Mouse (Mus musculus): Measurements from ENCODE around the gene Tspan31. TPM values are rescaled to one million over a fixed set of nuclear protein-coding genes. Genes with fewer than 3 reads are reported as not detected.
"Not testable (repeated sequence)": the region's sequence is repeated elsewhere in the genome, so short reads cannot be mapped to it uniquely, and the experiment has no call there.

Gene Tspan31
- polyA plus RNA-seq, 1 experiment from 2014 or later = 116 TPM

GRCm38 (mm10) chr10:127075651-127076050 is 5.6 kb upstream of the Tspan31 start:
- in situ Hi-C loops (cut with MboI; ENCODE audit: low pct_unique_long_range_greater_than_20kb) = no loop called here

GRCm38 (mm10) chr10:127075080-127075479 is 5.0 kb upstream of the Tspan31 start, which contains the start of gene Agap2:
Gene Agap2, plus strand, starts transcription at chr10:127075284.
- peaks cover 6% of the 10 kb centered on the region for H3K27me3 ChIP-seq
- DNase-seq (ENCODE audit: low read depth, low spot score) = no peak
- POLR2A ChIA-PET = interaction anchor here (1.5 kb wide), 1 partner anchor 12 kb away, joined by 3 read pairs; the partner anchor contains the start of gene Cdk4

More at GRCm38 (mm10) chr10:127075651-127076050, 5.6 kb upstream of the Tspan31 start:
- TF ChIP-seq CTCF (IDR thresholded peaks at IDR 0.05) = no peak
- ChIA-PET CTCF (interaction anchor here (1.2 kb wide), 1 partner anchor 17 kb away, joined by 3 read pairs; no protein-coding TSS in a partner anchor), POLR2A (no interaction called here)
- ATAC-seq (no peak), DNase-seq (ENCODE audit: low read depth, low spot score) (no peak)
- H3K27me3 ChIP-seq = peaks cover 12% of the 10 kb centered on the region

GRCm38 (mm10) chr10:127073981-127074380 is 3.9 kb upstream of the Tspan31 start:
- no peak for DNase-seq (ENCODE audit: low read depth, low spot score)
- TF ChIP-seq CTCF (IDR thresholded peaks at IDR 0.05) = no peak
- in situ Hi-C loops (cut with MboI; ENCODE audit: low pct_unique_long_range_greater_than_20kb) = loop anchor here (25.0 kb wide), 1 partner anchor 588 kb away; the partner anchor contains the start of genes Nab2 and Nemp1
- ChIA-PET CTCF (interaction anchor here (0.9 kb wide), 1 partner anchor 11 kb away, joined by 3 read pairs; the partner anchor contains the start of gene Cdk4), POLR2A (interaction anchor here (1.5 kb wide), 1 partner anchor 11 kb away, joined by 3 read pairs; the partner anchor contains the start of gene Cdk4)
- H3K27me3 ChIP-seq = no peaks in the 10 kb centered on the region
- ATAC-seq = no peak

More at GRCm38 (mm10) chr10:127075080-127075479, 5.0 kb upstream of the Tspan31 start, which contains the start of gene Agap2:
- CTCF ChIA-PET = no interaction called here
- TF ChIP-seq CTCF (IDR thresholded peaks at IDR 0.05) = no peak
- in situ Hi-C loops (cut with MboI; ENCODE audit: low pct_unique_long_range_greater_than_20kb) = no loop called here
- ATAC-seq = no peak

GRCm38 (mm10) chr10:127072969-127073368 is 2.9 kb upstream of the Tspan31 start:
- POLR2A ChIA-PET; ATAC-seq; DNase-seq (ENCODE audit: low read depth, low spot score); H3K27me3 ChIP-seq: not testable (repeated sequence)
- in situ Hi-C loops (cut with MboI; ENCODE audit: low pct_unique_long_range_greater_than_20kb) = loop anchor here (25.0 kb wide), 1 partner anchor 589 kb away; the partner anchor contains the start of genes Nab2 and Nemp1
- CTCF ChIA-PET = interaction anchor here (0.9 kb wide), 1 partner anchor 10 kb away, joined by 3 read pairs; the partner anchor contains the start of gene Cdk4

GRCm38 (mm10) chr10:127072270-127072669 is 2.2 kb upstream of the Tspan31 start:
- not testable (repeated sequence) for ATAC-seq

GRCm38 (mm10) chr10:127071203-127071602 is 1.1 kb upstream of the Tspan31 start:
- DNase-seq (ENCODE audit: low read depth, low spot score) = no peak
- no peak for ATAC-seq
- POLR2A ChIA-PET = no interaction called here
- CTCF ChIA-PET = interaction anchor here (1.1 to 1.2 kb wide), 2 partner anchors 12 to 13 kb away, joined by 3 read pairs; no protein-coding TSS in a partner anchor
- no peaks in the 10 kb centered on the region for H3K27me3 ChIP-seq
- in situ Hi-C loops (cut with MboI; ENCODE audit: low pct_unique_long_range_greater_than_20kb) = loop anchor here (25.0 kb wide), 1 partner anchor 591 kb away; the partner anchor contains the start of genes Nab2 and Nemp1
- no peak for TF ChIP-seq CTCF (IDR thresholded peaks at IDR 0.05)

More at GRCm38 (mm10) chr10:127072270-127072669, 2.2 kb upstream of the Tspan31 start:
- H3K27me3 ChIP-seq; POLR2A ChIA-PET; CTCF ChIA-PET; DNase-seq (ENCODE audit: low read depth, low spot score): not testable (repeated sequence)
- in situ Hi-C loops (cut with MboI; ENCODE audit: low pct_unique_long_range_greater_than_20kb) = loop anchor here (25.0 kb wide), 1 partner anchor 590 kb away; the partner anchor contains the start of genes Nab2 and Nemp1

GRCm38 (mm10) chr10:127069281-127070189 is 529 bp downstream of the Tspan31 start:
- in situ Hi-C loops (cut with MboI; ENCODE audit: low pct_unique_long_range_greater_than_20kb) = loop anchor here (25.0 kb wide), 1 partner anchor 593 kb away; the partner anchor contains the start of genes Nab2 and Nemp1
- DNase-seq (ENCODE audit: low read depth, low spot score) (no peak), ATAC-seq (peak; percentile 28)
- ChIA-PET CTCF (interaction anchor here (0.6 to 1.7 kb wide), 2 partner anchors 14 to 23 kb away, joined by 3 to 4 read pairs; no protein-coding TSS in a partner anchor), POLR2A (interaction anchor here (1.5 kb wide), 1 partner anchor 28 kb away, joined by 4 read pairs; the partner anchor contains the start of genes Eef1akmt3 and Mettl1)
- H3K27me3 ChIP-seq = no peaks in the 10 kb centered on the region
- TF ChIP-seq CTCF (IDR thresholded peaks at IDR 0.05) = no peak

GRCm38 (mm10) chr10:127068360-127069038 is 1.6 kb downstream of the Tspan31 start:
- no peak for ATAC-seq
- no peak for DNase-seq (ENCODE audit: low read depth, low spot score)
- H3K27me3 ChIP-seq = no peaks in the 10 kb centered on the region
- ChIA-PET CTCF (interaction anchor here (1.3 to 1.7 kb wide), 2 partner anchors 10 to 15 kb away, joined by 4 read pairs; no protein-coding TSS in a partner anchor), POLR2A (no interaction called here)
- TF ChIP-seq CTCF (IDR thresholded peaks at IDR 0.05) = no peak
- in situ Hi-C loops (cut with MboI; ENCODE audit: low pct_unique_long_range_greater_than_20kb) = loop anchor here (25.0 kb wide), 1 partner anchor 594 kb away; the partner anchor contains the start of genes Nab2 and Nemp1

DNA sequence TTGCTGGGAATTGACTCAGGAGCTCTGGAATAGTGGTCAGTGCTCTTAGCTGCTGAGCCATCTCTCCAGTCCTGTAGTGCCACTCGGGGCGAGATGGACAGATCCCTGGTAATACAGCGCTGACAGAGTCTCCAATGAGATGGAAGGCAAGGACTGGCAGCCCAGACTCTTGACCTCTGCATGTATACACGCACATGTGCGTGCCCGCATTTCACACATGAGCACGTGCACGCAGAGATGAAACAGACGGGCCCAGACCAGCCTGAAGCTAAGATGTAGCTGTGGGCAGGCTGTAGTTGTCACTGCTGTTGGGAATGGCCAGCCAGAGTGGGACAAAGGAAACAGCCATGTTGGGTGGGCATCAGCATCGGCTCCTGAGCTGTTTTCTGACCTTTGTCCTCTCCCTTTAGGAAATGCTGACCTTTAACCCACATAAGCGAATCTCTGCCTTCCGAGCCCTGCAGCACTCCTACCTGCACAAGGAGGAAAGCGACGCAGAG is 3.5 kb downstream of the Tspan31 start:
- CTCF ChIA-PET = no interaction called here
- in situ Hi-C loops (cut with MboI; ENCODE audit: low pct_unique_long_range_greater_than_20kb) = loop anchor here (25.0 kb wide), 1 partner anchor 596 kb away; the partner anchor contains the start of genes Nab2 and Nemp1
- POLR2A ChIA-PET = no interaction called here
- DNase-seq (ENCODE audit: low read depth, low spot score) (no peak), ATAC-seq (no peak)
- no peaks in the 10 kb centered on the region for H3K27me3 ChIP-seq
- TF ChIP-seq CTCF (IDR thresholded peaks at IDR 0.05) = no peak

Data from Patski (cell line).